Mouse (Mus musculus): ENCODE measurements around the gene Get4.

Get4 gene

GRCm38 (mm10) chr5:139241022-139241761, 10.9 kb upstream of the Get4 start:
- DNase-seq (ENCODE audit: low spot score), result no peak

DNA sequence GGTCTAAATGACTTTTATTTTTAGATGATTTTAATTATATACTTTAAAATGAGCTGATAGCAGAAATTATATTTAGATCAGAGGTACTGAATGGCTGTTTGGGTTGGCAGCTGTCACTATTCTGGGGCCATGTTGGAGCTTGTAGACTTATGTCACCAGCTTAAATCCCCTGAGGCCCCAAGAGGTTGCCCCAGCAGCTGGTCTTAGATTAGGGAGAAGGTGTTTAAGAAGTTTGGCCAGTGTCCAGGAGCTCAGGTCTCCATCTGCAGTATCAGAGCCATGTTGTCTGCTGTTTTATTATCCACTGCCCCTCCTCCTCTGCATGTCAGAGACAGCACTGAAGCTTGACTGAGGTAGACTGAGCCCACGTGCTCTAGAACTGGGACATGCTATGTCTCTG, 8.7 kb upstream of the Get4 start:
- DNase-seq (ENCODE audit: low spot score), result no peak

GRCm38 (mm10) chr5:139247767-139248166, 4.4 kb upstream of the Get4 start:
- DNase-seq (ENCODE audit: low spot score), result no peak

GRCm38 (mm10) chr5:139248846-139249245, 3.3 kb upstream of the Get4 start:
- no peak for DNase-seq (ENCODE audit: low spot score)

DNA sequence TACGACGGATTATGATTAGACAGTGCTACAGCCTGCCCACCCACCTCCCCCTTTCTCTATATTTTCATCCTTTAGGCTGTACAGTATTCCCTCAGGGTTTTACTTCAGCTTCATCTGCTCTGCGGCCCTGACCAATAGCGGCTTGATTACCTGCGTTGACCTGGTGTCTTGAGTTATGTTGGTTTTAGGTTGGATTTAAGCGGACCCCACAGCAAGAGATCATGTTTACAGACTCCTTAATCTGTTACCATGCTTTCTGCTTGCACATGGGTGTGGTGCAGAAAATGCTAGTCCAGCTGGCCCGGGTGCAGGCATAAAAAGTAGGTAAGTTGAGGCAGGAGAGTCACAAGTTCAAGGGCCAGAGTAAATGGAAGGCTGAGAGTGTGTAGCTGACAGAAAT, 845 bp upstream of the Get4 start:
- DNase-seq (ENCODE audit: low spot score), result no peak

GRCm38 (mm10) chr5:139251736-139252080, 416 bp upstream of the Get4 start:
- no peak for DNase-seq (ENCODE audit: low spot score)

DNA sequence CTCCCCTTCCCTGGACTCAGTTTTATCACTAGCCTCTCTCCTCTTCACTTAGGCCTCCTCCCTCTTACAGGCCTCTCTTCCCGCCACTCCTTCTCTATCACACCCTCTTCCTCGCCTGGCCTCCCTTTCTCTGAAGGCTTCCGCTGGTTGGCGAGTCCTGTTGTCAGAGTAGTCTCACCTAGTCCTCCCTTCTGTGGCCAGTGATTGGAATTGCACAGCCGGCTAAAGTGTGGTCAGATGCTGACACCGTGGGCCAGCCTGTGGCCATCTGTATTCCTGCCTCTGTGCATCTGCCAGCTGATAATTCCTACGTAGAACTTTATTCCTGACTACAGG, 754 bp downstream of the Get4 start:
- DNase-seq (ENCODE audit: low spot score), result no peak

GRCm38 (mm10) chr5:139253301-139253741, 1.2 kb downstream of the Get4 start:
- DNase-seq (ENCODE audit: low spot score), result no peak

GRCm38 (mm10) chr5:139254938-139255337, 2.8 kb downstream of the Get4 start:
- DNase-seq (ENCODE audit: low spot score), result no peak

- DNase-seq (ENCODE audit: low spot score), result no peak
Measured at GRCm38 (mm10) chr5:139255777-139256176, 3.7 kb downstream of the Get4 start.

DNA sequence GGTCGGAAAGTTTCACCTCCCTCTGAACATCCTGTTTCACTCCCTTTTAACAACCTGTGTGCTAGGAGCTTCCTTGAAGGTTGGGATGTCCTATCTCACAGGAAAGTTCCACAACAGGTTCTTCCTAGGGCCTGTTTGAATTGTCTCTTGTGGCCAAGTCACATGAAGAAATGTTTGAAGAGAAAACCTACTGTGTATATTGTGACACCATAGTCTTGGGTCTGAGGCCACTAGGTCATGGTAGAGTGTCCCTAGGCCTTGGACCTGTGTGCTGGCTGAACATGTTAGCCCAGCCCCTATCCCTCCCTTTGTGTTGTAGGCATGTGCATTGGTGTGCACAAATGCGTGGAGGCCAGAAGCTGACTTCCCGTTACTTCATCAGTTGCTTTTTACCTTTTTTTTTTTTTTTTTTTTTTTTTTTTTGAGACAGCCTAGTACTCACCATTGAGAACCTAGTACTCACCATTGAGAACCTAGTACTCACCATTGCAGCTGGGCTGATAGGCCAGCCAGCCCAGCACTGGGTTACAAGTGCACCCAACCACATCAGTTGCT, 4.2 kb downstream of the Get4 start:
- DNase-seq (ENCODE audit: low spot score), result no peak

GRCm38 (mm10) chr5:139257265-139257664, 5.1 kb downstream of the Get4 start:
- DNase-seq (ENCODE audit: low spot score), result no peak

DNA sequence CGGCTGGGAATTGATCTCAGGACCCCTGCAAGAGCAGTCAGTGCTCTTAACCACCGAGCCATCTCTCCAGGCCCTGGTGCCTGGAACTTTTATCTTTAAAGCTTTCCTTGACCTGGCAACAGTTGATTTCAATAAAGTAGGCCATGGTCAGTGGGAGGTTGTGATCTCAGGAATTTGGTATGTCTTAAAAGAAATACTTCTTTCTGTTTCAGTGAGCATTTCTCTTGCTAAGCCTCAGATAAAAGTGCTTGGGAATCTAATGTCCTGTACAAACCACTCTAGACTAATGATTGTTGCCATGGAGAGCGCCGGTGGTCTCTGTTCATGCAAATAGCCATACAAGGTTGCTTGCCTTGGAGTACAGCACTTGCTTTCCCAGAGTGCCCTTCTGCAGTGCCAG, 5.7 kb downstream of the Get4 start:
- no peak for DNase-seq (ENCODE audit: low spot score)

GRCm38 (mm10) chr5:139258371-139259035, 6.4 kb downstream of the Get4 start:
- DNase-seq (ENCODE audit: low spot score), result no peak

DNA sequence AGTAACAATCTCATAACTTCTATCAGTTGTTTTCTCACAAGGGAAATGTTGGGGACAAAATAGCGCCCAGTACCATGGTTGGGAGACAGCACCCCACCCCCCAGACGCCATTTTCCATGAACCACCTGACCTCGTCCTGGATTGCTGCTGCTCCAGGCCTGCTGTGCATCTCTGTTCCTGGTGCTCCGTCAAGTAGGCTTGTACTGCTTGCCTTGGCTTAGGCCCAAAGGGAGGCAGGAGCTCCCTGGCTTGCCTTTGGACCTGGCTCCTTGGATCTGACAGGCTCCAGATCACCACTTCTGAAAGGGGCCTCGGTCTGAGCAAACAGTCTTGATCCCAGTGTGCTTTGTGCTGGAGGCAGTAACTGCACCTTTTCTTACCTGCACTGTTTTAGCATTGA, 7.7 kb downstream of the Get4 start:
- DNase-seq (ENCODE audit: low spot score), result no peak

DNA sequence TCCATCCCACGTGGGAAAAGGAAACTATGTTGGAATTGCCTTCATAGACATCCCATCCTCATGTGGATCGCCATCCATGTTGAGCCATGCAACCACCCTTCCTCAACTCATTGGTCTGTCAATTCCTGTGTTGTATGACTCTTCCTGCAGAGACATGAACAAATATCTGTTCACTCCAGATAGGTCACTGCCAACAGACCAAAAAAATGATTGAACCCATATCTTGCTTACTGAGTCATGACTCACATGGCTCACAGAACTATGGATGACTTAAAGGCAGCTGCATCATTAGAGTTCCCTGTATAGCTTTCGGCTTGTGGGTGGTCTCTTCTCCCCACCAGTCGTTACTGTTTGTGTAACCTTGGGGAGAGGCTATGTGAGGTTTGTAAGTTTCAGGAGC, 9.3 kb downstream of the Get4 start:
- DNase-seq (ENCODE audit: low spot score), result no peak

GRCm38 (mm10) chr5:139267661-139268060, 15.5 kb downstream of the Get4 start:
- DNase-seq (ENCODE audit: low spot score), result no peak

DNA sequence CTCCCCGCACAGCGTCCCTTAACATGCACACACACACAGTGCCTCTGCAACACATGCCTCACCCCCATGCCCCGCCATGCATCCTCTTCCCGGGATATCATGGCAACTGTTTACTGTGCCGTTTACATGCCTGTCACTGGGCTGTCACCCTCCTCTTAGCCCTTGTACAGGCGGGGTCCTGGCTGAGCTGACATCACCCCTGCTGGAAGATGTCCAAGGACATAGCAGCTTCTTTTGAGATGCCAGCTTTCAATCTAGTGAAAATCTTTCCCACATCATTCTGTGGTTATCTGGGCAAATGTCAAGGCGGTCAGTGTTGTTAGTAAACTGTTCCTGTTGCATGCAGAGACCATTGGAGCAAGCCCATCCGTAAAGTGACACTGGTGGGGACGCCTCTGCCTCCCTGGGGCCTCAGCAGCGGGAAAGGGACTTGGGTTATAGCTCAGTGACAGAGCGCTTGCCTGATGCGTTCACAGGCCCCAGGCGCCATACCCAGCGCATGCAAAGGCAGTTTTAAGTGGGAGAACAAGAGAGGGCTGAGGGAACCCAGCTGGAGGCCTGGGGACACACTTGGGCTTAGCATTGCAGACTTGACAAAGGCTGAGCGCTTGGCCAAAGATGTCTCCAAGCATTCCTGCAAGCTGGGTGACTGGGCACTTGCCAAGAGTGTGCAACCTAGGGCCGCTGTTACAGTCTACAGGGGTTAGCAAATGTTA, 18.8 kb downstream of the Get4 start:
- DNase-seq (ENCODE audit: low spot score), result no peak

- DNase-seq (ENCODE audit: low spot score), result no peak
Measured at GRCm38 (mm10) chr5:139271994-139272554, 19.9 kb downstream of the Get4 start.

DNA sequence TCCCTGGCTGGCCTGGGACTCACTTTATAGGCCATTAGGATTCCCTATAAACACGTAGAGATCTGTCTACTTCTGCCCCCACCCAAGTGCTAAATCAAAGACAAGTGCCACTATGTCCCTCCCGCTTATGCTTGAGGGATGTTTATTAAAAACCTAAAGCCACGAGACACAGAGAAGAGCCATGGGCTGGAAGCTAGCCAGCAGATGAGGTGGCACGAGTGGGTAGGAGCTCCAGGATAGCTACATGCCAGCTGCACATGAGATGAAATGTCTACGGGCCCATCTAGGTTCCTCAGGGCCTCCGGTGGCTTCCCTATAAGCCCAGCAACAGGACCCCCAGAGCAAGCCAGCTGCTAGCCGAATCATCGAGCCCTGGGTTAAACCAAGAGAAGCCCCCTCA, 25.2 kb downstream of the Get4 start:
- no peak for DNase-seq (ENCODE audit: low spot score)

- DNase-seq (ENCODE audit: low spot score), result no peak
Measured at GRCm38 (mm10) chr5:139281373-139282112, 29.4 kb downstream of the Get4 start.

- no peak for DNase-seq (ENCODE audit: low spot score)
Measured at GRCm38 (mm10) chr5:139282191-139282590, 30.1 kb downstream of the Get4 start.

All from layer of hippocampus, adult 9-10 months (tissue).